Mouse (Mus musculus) midbrain, embryonic 11.5 days (tissue): Measurements from ENCODE around the gene Higd1c. TPM values are rescaled to one million over a fixed set of nuclear protein-coding genes. Genes with fewer than 3 reads are reported as not detected.
"Not testable (repeated sequence)": the region's sequence is repeated elsewhere in the genome, so short reads cannot be mapped to it uniquely, and the experiment has no call there.

Source experiments
- ATAC-seq: fragments of 200-750 bp; cut with Nextera tagmentation; 2 replicates; pipeline ENCODE4 v1.8.0; 2017; ENCODE audit warnings: moderate TSS enrichment, moderate library complexity; ENCODE audit not compliant: low FRiP score
- DNase-seq: peaks from one replicate; pipeline ENCODE4 v3.0.0; 2015; ENCODE audit warnings: low spot score; ENCODE audit errors: missing footprints
- H3K27ac ChIP-seq: fragments of 300-500 bp; sonication (generic); 2 replicates; pipeline ENCODE4 v1.5.1; 2014; ENCODE audit warnings: low read depth, low read length
- H3K27me3 ChIP-seq: fragments of 300-500 bp; sonication (generic); 2 replicates; pipeline ENCODE4 v1.6.1; 2014; ENCODE audit warnings: mild to moderate bottlenecking, low read length, moderate library complexity, mixed read lengths; ENCODE audit not compliant: control insufficient read depth, insufficient read depth
- H3K36me3 ChIP-seq: fragments of 300-500 bp; sonication (generic); 2 replicates; pipeline ENCODE4 v1.6.1; 2014; ENCODE audit warnings: mild to moderate bottlenecking, low read length, moderate library complexity, mixed read lengths; ENCODE audit not compliant: control insufficient read depth, insufficient read depth
- H3K4me1 ChIP-seq: fragments of 300-500 bp; sonication (generic); 2 replicates; pipeline ENCODE4 v1.6.1; 2014; ENCODE audit warnings: low read length; ENCODE audit not compliant: control insufficient read depth, insufficient read depth
- H3K4me2 ChIP-seq: fragments of 300-500 bp; sonication (generic); 2 replicates; pipeline ENCODE4 v1.6.1; 2014; ENCODE audit warnings: mild to moderate bottlenecking, moderate library complexity
- H3K4me3 ChIP-seq: fragments of 300-500 bp; sonication (generic); 2 replicates; pipeline ENCODE4 v1.5.1; 2014; ENCODE audit warnings: low read depth, low read length
- H3K9ac ChIP-seq: fragments of 300-500 bp; sonication (generic); 2 replicates; pipeline ENCODE4 v1.6.1; 2014; ENCODE audit warnings: low read length
- H3K9me3 ChIP-seq: fragments of 300-500 bp; sonication (generic); 2 replicates; pipeline ENCODE4 v1.6.1; 2016; ENCODE audit warnings: low read length; ENCODE audit not compliant: control insufficient read depth
- WGBS: fragments of 180-500 bp; shearing (Covaris S2); extraction: QIAGEN DNeasy Blood & Tissue Kit; methylation state at CpG from one replicate; pipeline ENCODE4 v1.1.7; 2014; 5-methylcytosine and 5-hydroxymethylcytosine counted together
- polyA plus RNA-seq: library from polyadenylated mRNA; unstranded; fragments of >200 nt; fragmentation: Nextera tagmentation; extraction: Ambion mirVana; gene quantifications from 2 replicates; pipeline ENCODE4 v1.2.1, GENCODE M21; 2014

The Higd1c gene
- polyA plus RNA-seq, 1 experiment from 2014 or later, result not detected

- Histone ChIP-seq H3K4me1 (no peaks in the 10 kb centered on the region), H3K27me3 (no peaks in the 10 kb centered on the region), H3K36me3 (no peaks in the 10 kb centered on the region), H3K9me3 (no peaks in the 10 kb centered on the region), H3K27ac (no peak overlapping the region), H3K9ac (no peak overlapping the region), H3K4me3 (no peak overlapping the region), H3K4me2 (no peak overlapping the region)
- 78% methylated on average over 4 of the region's 4 CpGs for WGBS
- no peak for DNase-seq
- no peak for ATAC-seq
Measured at GRCm38 (mm10) chr15:100414011-100414410, 49.7 kb downstream of the Higd1c start.

- Histone ChIP-seq H3K9me3 (no peaks in the 10 kb centered on the region), H3K4me2 (no peak overlapping the region), H3K4me3 (no peak overlapping the region), H3K27ac (no peak overlapping the region), H3K27me3 (no peaks in the 10 kb centered on the region), H3K36me3 (no peaks in the 10 kb centered on the region), H3K4me1 (no peaks in the 10 kb centered on the region), H3K9ac (no peak overlapping the region)
- ATAC-seq (no peak), DNase-seq (no peak)
- WGBS, result 93% methylated on average over 13 of the region's 13 CpGs
Measured at GRCm38 (mm10) chr15:100414942-100415341, 50.6 kb downstream of the Higd1c start.

GRCm38 (mm10) chr15:100415684-100416083 is 51.3 kb downstream of the Higd1c start:
- no peaks in the 10 kb centered on the region for H3K27me3 ChIP-seq
- H3K9me3 ChIP-seq, result no peaks in the 10 kb centered on the region
- DNase-seq (no peak), ATAC-seq (no peak)
- H3K4me2 ChIP-seq, result no peak overlapping the region
- H3K4me3 ChIP-seq, result no peak overlapping the region
- no peaks in the 10 kb centered on the region for H3K36me3 ChIP-seq
- H3K4me1 ChIP-seq, result no peaks in the 10 kb centered on the region
- 91% methylated on average over 8 of the region's 8 CpGs for WGBS
- no peak overlapping the region for H3K27ac ChIP-seq
- H3K9ac ChIP-seq, result no peak overlapping the region

- no peak for DNase-seq
- Histone ChIP-seq H3K9ac (no peak overlapping the region), H3K4me2 (no peak overlapping the region), H3K27me3 (no peaks in the 10 kb centered on the region), H3K9me3 (no peaks in the 10 kb centered on the region), H3K4me1 (peaks cover 6% of the 10 kb centered on the region), H3K27ac (no peak overlapping the region), H3K36me3 (no peaks in the 10 kb centered on the region), H3K4me3 (no peak overlapping the region)
- no peak for ATAC-seq
- 90% methylated on average over 9 of the region's 9 CpGs for WGBS
Measured at GRCm38 (mm10) chr15:100417854-100418450, 53.6 kb downstream of the Higd1c start.

GRCm38 (mm10) chr15:100419311-100419710 is 55.0 kb downstream of the Higd1c start:
- Histone ChIP-seq H3K9ac (no peak overlapping the region), H3K9me3 (no peaks in the 10 kb centered on the region), H3K36me3 (no peaks in the 10 kb centered on the region), H3K27ac (no peak overlapping the region; the same call in 1 of the 2 replicates), H3K4me2 (no peak overlapping the region), H3K4me1 (peaks cover 16% of the 10 kb centered on the region), H3K27me3 (peaks cover 7% of the 10 kb centered on the region), H3K4me3 (no peak overlapping the region)
- 78% methylated on average over 8 of the region's 8 CpGs for WGBS
- ATAC-seq (no peak), DNase-seq (no peak)

- no peak overlapping the region for H3K4me2 ChIP-seq
- no peak overlapping the region for H3K27ac ChIP-seq
- H3K36me3 ChIP-seq, result no peaks in the 10 kb centered on the region
- no peak overlapping the region for H3K9ac ChIP-seq
- H3K9me3 ChIP-seq, result no peaks in the 10 kb centered on the region
- H3K27me3 ChIP-seq, result peaks cover 15% of the 10 kb centered on the region
- 69% methylated on average over 9 of the region's 9 CpGs for WGBS
- H3K4me1 ChIP-seq, result peaks cover 16% of the 10 kb centered on the region
- no peak overlapping the region for H3K4me3 ChIP-seq
- DNase-seq (no peak), ATAC-seq (no peak)
Measured at GRCm38 (mm10) chr15:100419901-100420745, 55.8 kb downstream of the Higd1c start.

- Histone ChIP-seq H3K9ac (peak overlapping the region; percentile 40), H3K4me3 (peak overlapping the region; percentile 97; the same call in 1 of the 2 replicates)
- WGBS, result 57% methylated on average over 8 of the region's 8 CpGs
Measured at GRCm38 (mm10) chr15:100421059-100421757, 56.9 kb downstream of the Higd1c start.

GRCm38 (mm10) chr15:100421758-100422197 is 57.4 kb downstream of the Higd1c start, which contains the start of gene Gm5475:
Gene Gm5475, plus strand, starts transcription at chr15:100422147.
- H3K9me3 ChIP-seq, DNase-seq, H3K36me3 ChIP-seq, ATAC-seq, H3K27ac ChIP-seq: not testable (repeated sequence)
- Histone ChIP-seq H3K4me3 (peak within 1 kb of the TSS; percentile 97), H3K4me1 (peaks cover 16% of the 10 kb centered on the region), H3K27me3 (peaks cover 17% of the 10 kb centered on the region), H3K9ac (peak within 1 kb of the TSS; percentile 94), H3K4me2 (peak within 1 kb of the TSS; percentile 86)
- 37% methylated on average over 3 of the region's 3 CpGs for WGBS

More at GRCm38 (mm10) chr15:100421059-100421757, 56.9 kb downstream of the Higd1c start:
- peak overlapping the region; percentile 86; the same call in 1 of the 2 replicates for H3K4me2 ChIP-seq
- peaks cover 17% of the 10 kb centered on the region for H3K27me3 ChIP-seq
- H3K9me3 ChIP-seq, result no peaks in the 10 kb centered on the region
- no peak for DNase-seq
- no peak for ATAC-seq
- H3K4me1 ChIP-seq, result peaks cover 16% of the 10 kb centered on the region
- no peak overlapping the region for H3K27ac ChIP-seq
- no peaks in the 10 kb centered on the region for H3K36me3 ChIP-seq
